Mouse (Mus musculus) gastrocnemius, postnatal 25 days (tissue): ENCODE data around the gene Dscam. TPM values are rescaled to one million over a fixed set of nuclear protein-coding genes. Genes with fewer than 3 reads are reported as not detected.
"Not testable (repeated sequence)": the region's sequence is repeated elsewhere in the genome, so short reads cannot be mapped to it uniquely, and the experiment has no call there.

Experiments used
- DNase-seq: peaks from one replicate; pipeline ENCODE4 v3.0.0; 2022
- total RNA-seq, 2 experiments: library from RNA; stranded (reverse); gene quantifications; 1 replicate in 1 of 2; 2 replicates in 1 of 2; pipeline ENCODE4 v1.2.3; 2021

The Dscam gene
- total RNA-seq, 2 experiments from 2014 or later: not detected

- not testable (repeated sequence) for DNase-seq
Observed at GRCm38 (mm10) chr16:96884590-96884989, 286.0 kb downstream of the Dscam start.

- no peak for DNase-seq
Observed at GRCm38 (mm10) chr16:96877271-96877670, 293.3 kb downstream of the Dscam start.

- no peak for DNase-seq
Observed at GRCm38 (mm10) chr16:96872799-96873198, 297.8 kb downstream of the Dscam start.

GRCm38 (mm10) chr16:96857571-96857970, 313.0 kb downstream of the Dscam start:
- DNase-seq: no peak

GRCm38 (mm10) chr16:96855060-96855459, 315.5 kb downstream of the Dscam start:
- DNase-seq: no peak

- no peak for DNase-seq
Observed at GRCm38 (mm10) chr16:96852383-96852782, 318.2 kb downstream of the Dscam start.

- no peak for DNase-seq
Observed at GRCm38 (mm10) chr16:96848916-96849315, 321.6 kb downstream of the Dscam start.

- no peak for DNase-seq
Observed at GRCm38 (mm10) chr16:96846585-96846984, 324.0 kb downstream of the Dscam start.

- DNase-seq: no peak
Observed at GRCm38 (mm10) chr16:96846113-96846512, 324.4 kb downstream of the Dscam start.

GRCm38 (mm10) chr16:96845475-96846098, 325.0 kb downstream of the Dscam start:
- no peak for DNase-seq

GRCm38 (mm10) chr16:96843691-96844400, 326.7 kb downstream of the Dscam start:
- DNase-seq: no peak

- no peak for DNase-seq
Observed at GRCm38 (mm10) chr16:96842829-96843360, 327.7 kb downstream of the Dscam start.

- peak; percentile 6 for DNase-seq
Observed at GRCm38 (mm10) chr16:96819649-96820048, 350.9 kb downstream of the Dscam start.

- no peak for DNase-seq
Observed at GRCm38 (mm10) chr16:96806298-96806697, 364.3 kb downstream of the Dscam start.

GRCm38 (mm10) chr16:96802636-96803035, 367.9 kb downstream of the Dscam start:
- DNase-seq: no peak

GRCm38 (mm10) chr16:96801650-96802237, 368.8 kb downstream of the Dscam start:
- DNase-seq: no peak

- DNase-seq: no peak
Observed at GRCm38 (mm10) chr16:96795431-96795830, 375.1 kb downstream of the Dscam start.

GRCm38 (mm10) chr16:96791307-96791706, 379.2 kb downstream of the Dscam start:
- DNase-seq: no peak

GRCm38 (mm10) chr16:96788286-96788685, 382.3 kb downstream of the Dscam start:
- no peak for DNase-seq

GRCm38 (mm10) chr16:96779021-96779420, 391.5 kb downstream of the Dscam start:
- DNase-seq: no peak

- no peak for DNase-seq
Observed at GRCm38 (mm10) chr16:96774245-96774644, 396.3 kb downstream of the Dscam start.

GRCm38 (mm10) chr16:96767985-96768384, 402.6 kb downstream of the Dscam start:
- DNase-seq: no peak

- DNase-seq: no peak
Observed at GRCm38 (mm10) chr16:96767508-96767907, 403.0 kb downstream of the Dscam start.
